Mouse (Mus musculus): ENCODE measurements around the gene Nkiras2.

GRCm38 (mm10) chr11:100659806-100660205 lies 40.8 kb downstream of the Nkiras2 start:
- TF ChIP-seq POLR2A (IDR thresholded peaks at IDR 0.05; ENCODE audit: borderline replicate concordance, extremely low read depth, insufficient read depth, insufficient read length, poor library complexity, severe bottlenecking) (no peak), CTCF (IDR thresholded peaks at IDR 0.05; ENCODE audit: borderline replicate concordance, extremely low read depth, insufficient read depth, insufficient read length) (no peak)
